In the genomic region with DNA sequence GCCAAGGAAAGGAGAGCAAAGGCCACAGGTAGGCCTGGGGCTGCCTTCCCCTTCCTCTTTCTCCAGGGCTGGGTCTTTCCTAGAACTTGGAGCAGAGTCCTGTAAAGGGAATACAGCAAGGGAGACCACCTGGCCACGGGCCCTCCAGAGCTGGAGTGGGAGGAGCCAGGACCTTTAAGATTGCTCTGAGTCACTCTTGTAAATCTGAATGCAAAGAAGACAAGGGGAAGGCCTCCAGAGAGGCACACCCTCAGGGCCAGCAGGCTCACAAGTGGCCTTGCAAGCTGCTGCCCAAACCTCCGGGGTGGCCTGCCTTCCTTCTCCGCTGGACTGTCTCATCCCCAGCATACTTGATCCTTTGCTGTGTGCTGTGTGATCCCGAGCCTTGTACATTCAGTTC, we compare ENCODE assay signal across 13 mouse cellular contexts. TPM values are rescaled to one million over a fixed set of nuclear protein-coding genes. Genes with fewer than 3 reads are reported as not detected.
DNase-seq lines count a peak whose midpoint lies in the region; ATAC-seq and TF ChIP-seq lines count a peak whose summit lies in the region.
"Had no signal": no experiment of that assay in that cellular context is flagged by ENCODE, and none has a peak within 500 bp of the region (broad histone marks: within the 10 kb centered on the region; RNA-seq: fewer than 3 reads in every experiment).

No protein-coding gene starts in this region.

- TF ChIP-seq POLR2A in kidney, adult 2 months (IDR thresholded peaks at IDR 0.05; ENCODE audit: low read depth, low read length): no peak

- H3K36me3 ChIP-seq in kidney, adult 2 months (ENCODE audit: control insufficient read depth, insufficient read depth, low read length): no peaks in the 10 kb centered on the region
- H3K36me3 ChIP-seq: neural tube, embryonic 13.5 days had no signal

- no peak for TF ChIP-seq CTCF in kidney, adult 2 months (conservative IDR thresholded peaks at IDR 0.05; ENCODE audit: insufficient read depth, insufficient read length, low read depth, low read length)

- no peaks in the 10 kb centered on the region for H3K27me3 ChIP-seq in kidney, adult 2 months (replicated peaks; ENCODE audit: control insufficient read depth, insufficient read depth, low read length)
- H3K27me3 ChIP-seq: neural tube, embryonic 13.5 days had no signal

- no peak overlapping the region for H3K27ac ChIP-seq in kidney, adult 2 months (ENCODE audit: insufficient read depth, low read depth, low read length)
- H3K27ac ChIP-seq in brown adipose tissue, adult 24 weeks (replicated peaks; ENCODE audit: low read depth, low read length): peak overlapping the region; percentile 55
- H3K27ac ChIP-seq: neural tube, embryonic 13.5 days had no signal

- H3K4me1 ChIP-seq in kidney, adult 2 months (ENCODE audit: control insufficient read depth, insufficient read depth, low read length): peaks cover 5% of the 10 kb centered on the region; the same call in 1 of the 2 replicates
- H3K4me1 ChIP-seq in brown adipose tissue, adult 24 weeks (ENCODE audit: control insufficient read depth, insufficient read depth, insufficient read length, low read length): peaks cover 10% of the 10 kb centered on the region; the same call in 1 of the 2 replicates
- H3K4me1 ChIP-seq: neural tube, embryonic 13.5 days had no signal

- 70% methylated on average over 4 of the region's 4 CpGs for WGBS in kidney, adult 2 months

- H3K4me3 ChIP-seq in kidney, adult 2 months (ENCODE audit: insufficient read depth, low read depth, low read length): no peak overlapping the region
- peak overlapping the region; percentile 26 for H3K4me3 ChIP-seq in brown adipose tissue, adult 24 weeks (ENCODE audit: insufficient read depth, low read depth, low read length)
- H3K4me3 ChIP-seq: neural tube, embryonic 13.5 days had no signal

- peak; percentile 8 for DNase-seq in kidney, adult 2 months
- DNase-seq in kidney, adult 9 months: no peak
- peak; percentile 61 for DNase-seq in 416B (ENCODE audit: low read depth)
- no peak for DNase-seq in embryo, embryonic 9.5 days (ENCODE audit: extremely low spot score)
- DNase-seq in cerebellum, adult 9-11 months: no peak
- DNase-seq: heart, adult 11 months; thymus, postnatal 36 days had no signal

- peak; percentile 19 for ATAC-seq in megakaryocyte, adult 5-6 weeks (ENCODE audit: poor library complexity, severe bottlenecking)
- no peak for ATAC-seq in erythroid progenitor cell, adult 5-6 weeks (replicated peaks; ENCODE audit: low FRiP score, poor library complexity, severe bottlenecking)
- ATAC-seq: forebrain, embryonic 14.5 days had no signal

RNA-seq across cellular contexts. Expression of gene Arap1, which starts 13.9 kb away (rescaled TPM):
- 68.7 and 69.7 TPM in 2 replicates for polyA plus RNA-seq in kidney, adult 2 months (2012; rRNA removed)
- 23.3 and 25.6 TPM in 2 replicates for polyA plus RNA-seq in brown adipose tissue, adult 24 weeks (2012; ENCODE audit: insufficient read depth, insufficient read length, missing spikeins)
- total RNA-seq in megakaryocyte, adult 5-6 weeks (2015): 141 and 152 TPM in 2 replicates
- total RNA-seq in megakaryocyte, adult 5-6 weeks (2017): 211 and 245 TPM in 2 replicates
- 15.1 and 20.1 TPM in 2 replicates for total RNA-seq in erythroid progenitor cell, adult 5-6 weeks (2015; ENCODE audit: low replicate concordance)
- total RNA-seq in erythroid progenitor cell, adult 5-6 weeks (2017; ENCODE audit: low replicate concordance): 10.6 and 12.7 TPM in 2 replicates

RNA-seq across cellular contexts. Expression of gene Stard10, which starts 44.9 kb away (rescaled TPM):
- polyA plus RNA-seq in kidney, adult 2 months (2012; rRNA removed): 467 and 503 TPM in 2 replicates
- 36.6 and 41.4 TPM in 2 replicates for polyA plus RNA-seq in brown adipose tissue, adult 24 weeks (2012; ENCODE audit: insufficient read depth, insufficient read length, missing spikeins)
- total RNA-seq in megakaryocyte, adult 5-6 weeks (2015): 22.3 and 23.9 TPM in 2 replicates
- 8.2 and 8.4 TPM in 2 replicates for total RNA-seq in megakaryocyte, adult 5-6 weeks (2017)
- total RNA-seq in erythroid progenitor cell, adult 5-6 weeks (2015; ENCODE audit: low replicate concordance): 73.9 and 101 TPM in 2 replicates
- total RNA-seq in erythroid progenitor cell, adult 5-6 weeks (2017; ENCODE audit: low replicate concordance): 37.4 and 52.9 TPM in 2 replicates

RNA-seq across cellular contexts. Expression of gene Gm45837, which starts 48.9 kb away (rescaled TPM):
- polyA plus RNA-seq in kidney, adult 2 months (2012; rRNA removed): not detected in 2 replicates
- polyA plus RNA-seq in brown adipose tissue, adult 24 weeks (2012; ENCODE audit: insufficient read depth, insufficient read length, missing spikeins): 16.1 TPM in 1 of 2 replicates, not detected in the other
- total RNA-seq in megakaryocyte, adult 5-6 weeks (2015): 10.2 TPM in 1 of 2 replicates, not detected in the other
- total RNA-seq in megakaryocyte, adult 5-6 weeks (2017): 35.6 TPM in 1 of 2 replicates, not detected in the other
- not detected in 2 replicates for total RNA-seq in erythroid progenitor cell, adult 5-6 weeks (2015; ENCODE audit: low replicate concordance)
- total RNA-seq in erythroid progenitor cell, adult 5-6 weeks (2017; ENCODE audit: low replicate concordance): 4.2 TPM in 1 of 2 replicates, not detected in the other
- polyA plus RNA-seq: forebrain, embryonic 14.5 days; hindbrain, embryonic 11.5 days; neural tube, embryonic 13.5 days had no signal

RNA-seq across cellular contexts. Expression of gene Atg16l2, which starts 59.7 kb away (rescaled TPM):
- polyA plus RNA-seq in kidney, adult 2 months (2012; rRNA removed): 12.3 and 19.4 TPM in 2 replicates
- 2.9 and 7.5 TPM in 2 replicates for polyA plus RNA-seq in brown adipose tissue, adult 24 weeks (2012; ENCODE audit: insufficient read depth, insufficient read length, missing spikeins)
- 16.2 and 20.2 TPM in 2 replicates for total RNA-seq in megakaryocyte, adult 5-6 weeks (2015)
- 9.9 and 15.3 TPM in 2 replicates for total RNA-seq in megakaryocyte, adult 5-6 weeks (2017)
- 1.4 and 5.9 TPM in 2 replicates for total RNA-seq in erythroid progenitor cell, adult 5-6 weeks (2015; ENCODE audit: low replicate concordance)
- 0.64 and 8.4 TPM in 2 replicates for total RNA-seq in erythroid progenitor cell, adult 5-6 weeks (2017; ENCODE audit: low replicate concordance)

RNA-seq across cellular contexts. Expression of gene Pde2a, which starts 59.7 kb away (rescaled TPM):
- 26.9 and 28.6 TPM in 2 replicates for polyA plus RNA-seq in kidney, adult 2 months (2012; rRNA removed)
- 2.6 and 12.2 TPM in 2 replicates for polyA plus RNA-seq in brown adipose tissue, adult 24 weeks (2012; ENCODE audit: insufficient read depth, insufficient read length, missing spikeins)
- total RNA-seq in megakaryocyte, adult 5-6 weeks (2015): 35.4 and 37.5 TPM in 2 replicates
- total RNA-seq in megakaryocyte, adult 5-6 weeks (2017): 25.7 and 65.8 TPM in 2 replicates
- 15.9 and 17.2 TPM in 2 replicates for total RNA-seq in erythroid progenitor cell, adult 5-6 weeks (2015; ENCODE audit: low replicate concordance)
- 1.7 and 11.8 TPM in 2 replicates for total RNA-seq in erythroid progenitor cell, adult 5-6 weeks (2017; ENCODE audit: low replicate concordance)

Comparison
In these comparisons a context has a peak if more than half of its experiments do, and no peak if none do; other contexts are left out.
1. DNase-seq: peak in kidney, adult 2 months (single experiment) and 416B (single experiment); none in kidney, adult 9 months (single experiment), embryo, embryonic 9.5 days (single experiment) and cerebellum, adult 9-11 months (single experiment).
2. RNA of gene Arap1, which starts 13.9 kb away (total RNA-seq): 141 to 245 TPM in megakaryocyte, adult 5-6 weeks; 10.6 to 20.1 TPM in erythroid progenitor cell, adult 5-6 weeks; every median in the first group is over 4 times any median in the second.